Mouse (Mus musculus) R1 (cell line): Measurements from ENCODE around the gene Cisd3.

Source experiments
- DNase-seq: peaks from one replicate; pipeline ENCODE4 v3.0.0-alpha.2; 2018; ENCODE audit warnings: low read depth, low spot score

Cisd3 gene

GRCm38 (mm10) chr11:97662893-97663527 lies 22.6 kb upstream of the Cisd3 start, which contains the start of gene Mllt6:
Gene Mllt6 (plus strand): TSS chr11:97663414.
- DNase-seq, result no peak

- DNase-seq, result peak; percentile 89
Measured at GRCm38 (mm10) chr11:97663528-97664338, 21.9 kb upstream of the Cisd3 start.

- peak; percentile 75 for DNase-seq
Measured at GRCm38 (mm10) chr11:97664339-97664665, 21.3 kb upstream of the Cisd3 start.

- peak; percentile 89 for DNase-seq
Measured at GRCm38 (mm10) chr11:97664771-97665240, 20.8 kb upstream of the Cisd3 start.

DNA sequence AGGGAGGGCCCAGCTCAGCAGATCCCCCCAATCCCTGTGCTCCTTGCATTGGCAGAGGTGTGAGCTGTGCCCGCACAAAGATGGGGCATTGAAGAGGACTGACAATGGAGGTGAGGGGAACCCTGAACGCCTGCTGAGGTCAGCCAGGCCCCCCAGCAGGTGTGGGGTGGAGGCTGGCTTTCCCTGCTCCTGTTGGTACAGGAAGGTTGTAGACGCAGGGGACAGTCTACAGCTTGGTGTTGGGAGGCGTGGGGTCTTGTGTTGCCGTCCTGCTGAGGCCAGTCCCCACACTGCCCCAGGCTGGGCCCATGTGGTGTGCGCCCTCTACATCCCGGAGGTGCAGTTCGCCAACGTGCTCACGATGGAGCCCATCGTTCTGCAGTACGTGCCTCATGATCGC lies 20.2 kb upstream of the Cisd3 start:
- DNase-seq, result no peak

DNA sequence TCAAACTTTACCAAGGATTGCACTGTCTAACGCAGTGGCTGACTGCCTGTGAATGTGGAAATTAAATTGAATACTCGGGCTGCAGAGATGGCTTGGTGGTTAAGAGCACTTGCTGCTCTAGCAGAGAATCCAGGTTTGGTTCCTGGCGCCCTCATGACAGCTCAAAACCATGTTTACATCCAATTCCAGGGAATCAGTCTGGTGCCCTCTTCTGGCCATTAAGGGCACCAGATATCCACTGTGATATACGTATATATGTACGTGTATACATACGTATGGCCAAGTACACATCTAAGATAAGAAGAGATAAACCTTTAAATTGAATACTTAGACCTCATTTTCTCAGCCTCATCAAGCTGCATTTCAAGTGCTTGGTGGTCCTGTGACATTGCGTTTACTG lies 19.4 kb upstream of the Cisd3 start:
- peak; percentile 85 for DNase-seq

- DNase-seq, result no peak
Measured at GRCm38 (mm10) chr11:97666794-97667193, 18.8 kb upstream of the Cisd3 start.

DNA sequence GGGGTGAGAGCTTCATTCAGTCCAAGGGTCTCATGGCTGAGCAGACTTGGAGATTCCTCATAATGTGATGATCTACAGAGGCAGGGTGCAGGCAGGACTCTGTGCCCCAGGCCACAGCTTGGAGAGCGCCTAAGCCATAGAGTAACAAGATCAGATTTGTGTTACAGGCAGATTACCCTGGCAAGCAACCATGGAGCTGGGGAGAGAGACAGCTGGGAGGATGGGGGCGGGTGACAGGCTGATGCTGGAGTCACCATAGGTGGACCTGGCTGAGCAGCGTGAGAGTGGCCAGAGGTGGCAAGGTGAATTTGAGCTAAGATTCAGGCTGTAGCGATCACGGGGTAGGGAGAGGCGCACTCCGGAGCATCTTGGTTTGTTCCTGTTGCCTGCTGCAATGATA lies 17.5 kb upstream of the Cisd3 start:
- no peak for DNase-seq

- no peak for DNase-seq
Measured at GRCm38 (mm10) chr11:97669268-97669667, 16.4 kb upstream of the Cisd3 start.

GRCm38 (mm10) chr11:97669829-97670228 lies 15.8 kb upstream of the Cisd3 start:
- DNase-seq, result no peak

DNA sequence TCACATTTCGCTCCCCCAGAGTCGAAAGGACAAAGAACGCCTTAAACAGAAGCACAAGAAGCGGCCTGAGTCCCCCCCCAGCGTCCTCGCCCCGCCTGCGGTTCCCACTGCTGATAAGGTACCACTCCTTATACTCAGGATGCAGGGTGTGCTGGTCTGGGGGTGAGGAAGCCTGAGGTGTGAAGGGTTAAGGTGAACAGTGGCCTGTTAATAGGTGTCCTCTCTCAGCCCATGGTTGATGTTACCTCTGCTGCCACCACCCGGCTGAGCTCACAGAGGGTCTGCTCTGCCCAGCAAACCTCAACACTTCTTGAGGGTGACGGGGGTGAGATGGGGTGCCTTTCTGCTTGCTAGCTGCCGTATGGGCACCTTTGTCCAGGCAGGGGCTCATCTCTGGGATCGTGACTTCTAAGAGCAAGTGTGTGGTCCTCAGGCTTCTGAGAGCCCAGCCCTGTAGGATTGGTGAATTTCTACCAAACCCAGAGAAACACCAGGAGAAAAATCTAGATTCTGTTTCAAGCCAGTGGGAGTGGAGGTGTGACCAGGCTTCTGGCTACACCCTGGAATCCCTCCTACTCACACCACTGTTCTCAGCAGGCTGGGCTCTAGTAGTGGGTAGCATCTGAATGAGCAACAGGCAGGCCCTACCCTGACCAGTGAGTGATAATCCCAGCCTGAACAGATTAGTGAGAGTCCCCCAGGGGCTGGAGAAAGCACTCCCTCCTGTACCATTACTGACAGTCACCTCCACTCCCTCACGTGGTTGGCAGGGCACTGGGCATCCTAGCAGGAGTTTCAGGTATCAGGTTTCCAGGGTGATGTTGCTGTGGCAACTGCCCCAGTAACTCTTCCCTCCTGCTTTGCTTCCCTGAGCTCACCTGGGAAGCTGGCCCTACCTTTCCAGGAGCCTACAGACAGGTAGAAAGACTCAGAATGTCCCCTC lies 15.1 kb upstream of the Cisd3 start:
- DNase-seq, result peak; percentile 88

- peak; percentile 95 for DNase-seq
Measured at GRCm38 (mm10) chr11:97671177-97671527, 14.5 kb upstream of the Cisd3 start.

- peak; percentile 73 for DNase-seq
Measured at GRCm38 (mm10) chr11:97673148-97673547, 12.5 kb upstream of the Cisd3 start.

- DNase-seq, result no peak
Measured at GRCm38 (mm10) chr11:97676050-97676754, 9.4 kb upstream of the Cisd3 start.

DNA sequence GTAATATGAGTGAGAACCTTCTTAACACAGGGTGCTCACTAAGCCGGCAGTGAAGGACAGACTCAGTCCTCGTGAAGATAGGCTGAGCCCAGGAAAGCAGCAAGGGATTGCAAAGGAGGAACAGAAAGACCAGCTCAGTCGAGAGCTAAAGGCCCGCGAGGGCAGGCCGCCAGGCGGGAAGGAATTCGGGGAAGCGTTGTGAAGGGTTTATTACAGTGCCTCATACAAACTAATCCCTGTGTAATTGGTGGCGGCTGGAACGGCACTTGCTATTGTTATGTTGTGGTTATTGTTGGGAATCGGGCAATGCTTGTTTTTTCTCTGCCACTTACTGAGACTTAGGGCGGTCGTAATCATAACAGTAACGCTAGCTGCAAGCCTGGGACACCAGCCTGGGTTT lies 8.2 kb upstream of the Cisd3 start:
- no peak for DNase-seq

- peak; percentile 87 for DNase-seq
Measured at GRCm38 (mm10) chr11:97677842-97678241, 7.8 kb upstream of the Cisd3 start.

GRCm38 (mm10) chr11:97678301-97678700 lies 7.3 kb upstream of the Cisd3 start:
- no peak for DNase-seq

GRCm38 (mm10) chr11:97680430-97680829 lies 5.2 kb upstream of the Cisd3 start:
- DNase-seq, result no peak

DNA sequence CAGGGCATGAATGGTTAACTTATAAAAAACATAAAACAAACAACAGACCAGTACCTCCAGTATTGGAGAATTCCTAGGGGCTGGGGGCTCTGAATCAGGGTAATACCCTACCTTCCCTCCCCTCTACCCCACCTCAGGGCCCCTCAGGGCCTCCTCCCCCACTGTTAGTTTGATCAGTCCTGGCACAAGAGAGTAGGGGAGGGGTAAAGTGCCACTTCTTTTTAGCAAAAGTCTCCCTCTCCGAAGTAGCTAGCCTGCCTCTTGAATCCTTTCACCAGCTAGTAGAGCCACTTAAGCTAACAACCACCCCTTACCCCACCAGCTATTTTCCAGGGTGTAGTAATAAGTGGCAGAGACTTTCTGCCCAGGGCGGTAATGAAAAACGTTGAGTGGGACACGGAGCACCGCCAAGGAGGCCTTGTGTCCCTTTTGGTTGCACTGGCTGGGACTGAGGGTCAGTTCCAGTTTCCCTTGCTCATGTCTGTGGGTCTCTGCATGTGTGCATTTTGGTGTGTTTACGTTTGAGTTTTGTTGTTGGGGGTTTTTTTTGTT lies 3.0 kb upstream of the Cisd3 start:
- DNase-seq, result no peak

- no peak for DNase-seq
Measured at GRCm38 (mm10) chr11:97684063-97684680, 1.5 kb upstream of the Cisd3 start.

GRCm38 (mm10) chr11:97684766-97685165 lies 860 bp upstream of the Cisd3 start:
- no peak for DNase-seq
